Mouse (Mus musculus) CH12.LX (cell line): ENCODE data around the gene Adcy4. TPM values are rescaled to one million over a fixed set of nuclear protein-coding genes. Genes with fewer than 3 reads are reported as not detected.

Experiments used
- DNase-seq: peaks from one replicate; pipeline ENCODE4 v3.0.0-alpha.2; 2013; ENCODE audit errors: extremely low read depth
- H3K27ac ChIP-seq: 2 replicates; pipeline ENCODE4 v1.5.1; 2012; ENCODE audit warnings: low read depth, mild to moderate bottlenecking, control low read depth, moderate library complexity; ENCODE audit not compliant: insufficient read depth
- H3K27me3 ChIP-seq: replicated peaks from 2 replicates; pipeline ENCODE3; 2012; ENCODE audit warnings: inconsistent platforms
- H3K36me3 ChIP-seq, 2 experiments: replicated peaks in 1 of 2; 2 replicates each; pipeline versions ENCODE3 to v1.6.1; 2012; ENCODE audit warnings: inconsistent platforms in 1 of 2, low read length in 1 of 2, mild to moderate bottlenecking in 1 of 2, mixed read lengths in 1 of 2, moderate library complexity in 1 of 2; ENCODE audit not compliant: control insufficient read depth in 1 of 2, insufficient read depth in 1 of 2
- H3K4me1 ChIP-seq, 2 experiments: 2 replicates each; pipeline ENCODE4 v1.6.1; 2012; ENCODE audit warnings: inconsistent platforms in 1 of 2, moderate library complexity in 1 of 2; ENCODE audit not compliant: insufficient read depth in 2 of 2, control insufficient read depth in 1 of 2
- H3K4me2 ChIP-seq: 2 replicates; pipeline ENCODE4 v1.6.1; 2012; ENCODE audit warnings: low read depth, mild to moderate bottlenecking, control low read depth; ENCODE audit not compliant: poor library complexity, insufficient read depth, severe bottlenecking
- H3K4me3 ChIP-seq, 3 experiments: fragments of 150-350 bp in 1 of 3; sonication (generic) in 1 of 3; replicated peaks in 1 of 3; 2 replicates each; pipeline versions ENCODE3 to v1.5.1; 2011 to 2012; ENCODE audit warnings: low read depth in 2 of 3, low read length in 2 of 3, mild to moderate bottlenecking in 2 of 3, moderate library complexity in 2 of 3, control low read depth in 1 of 3, improper control_type of control experiment in 1 of 3, inconsistent platforms in 1 of 3, mixed read lengths in 1 of 3; ENCODE audit not compliant: poor library complexity in 1 of 3
- H3K79me2 ChIP-seq: replicated peaks from 2 replicates; pipeline ENCODE4 v1.6.1; 2012; ENCODE audit warnings: mild to moderate bottlenecking, moderate library complexity; ENCODE audit not compliant: control insufficient read depth, poor library complexity, insufficient read depth, severe bottlenecking; ENCODE audit errors: extremely low read depth
- H3K9ac ChIP-seq: 2 replicates; pipeline ENCODE4 v1.6.1; 2012; ENCODE audit warnings: low read depth, mild to moderate bottlenecking, control low read depth, moderate library complexity; ENCODE audit not compliant: insufficient read depth
- H3K9me3 ChIP-seq: replicated peaks from 2 replicates; pipeline ENCODE3; 2012; ENCODE audit warnings: low read length, inconsistent platforms, mixed read lengths
- BHLHE40 ChIP-seq: IDR thresholded peaks from 2 replicates; pipeline ENCODE4 v1.6.1; 2011; ENCODE audit warnings: mild to moderate bottlenecking, low read depth, low read length, improper control_type of control experiment
- CTCF ChIP-seq, 2 experiments: IDR thresholded peaks in 1 of 2; conservative IDR thresholded peaks in 1 of 2; 2 replicates each; pipeline ENCODE4 v1.5.1; 2011 to 2012; ENCODE audit warnings: low read depth in 2 of 2, low read length in 2 of 2, improper control_type of control experiment in 1 of 2, inconsistent platforms in 1 of 2, mild to moderate bottlenecking in 1 of 2, moderate library complexity in 1 of 2
- E2F4 ChIP-seq: IDR thresholded peaks from 2 replicates; pipeline ENCODE4 v1.6.1; 2011; ENCODE audit warnings: low read depth, low read length, improper control_type of control experiment; ENCODE audit not compliant: insufficient replicate concordance
- EP300 ChIP-seq: IDR thresholded peaks from 2 replicates; pipeline ENCODE4 v1.6.1; 2011; ENCODE audit warnings: low read length, improper control_type of control experiment
- HCFC1 ChIP-seq: IDR thresholded peaks from 2 replicates; pipeline ENCODE4 v1.6.1; 2012; ENCODE audit warnings: low read depth, mild to moderate bottlenecking, inconsistent platforms, low read length, improper control_type of control experiment
- JUN ChIP-seq: IDR thresholded peaks from 2 replicates; pipeline ENCODE4 v1.6.1; 2011; ENCODE audit warnings: low read depth, mild to moderate bottlenecking, low read length, improper control_type of control experiment, moderate library complexity; ENCODE audit not compliant: insufficient read depth
- JUND ChIP-seq: conservative IDR thresholded peaks from 2 replicates; pipeline ENCODE4 v1.6.1; 2011; ENCODE audit warnings: low read depth, low read length, improper control_type of control experiment
- KAT2A ChIP-seq: IDR thresholded peaks from 2 replicates; pipeline ENCODE4 v1.6.1; 2012; ENCODE audit warnings: low read length, improper control_type of control experiment, inconsistent platforms; ENCODE audit not compliant: insufficient replicate concordance
- MAFK ChIP-seq: IDR thresholded peaks from 2 replicates; pipeline ENCODE4 v1.6.1; 2011; ENCODE audit warnings: low read length, improper control_type of control experiment; ENCODE audit not compliant: insufficient replicate concordance
- MAZ ChIP-seq: IDR thresholded peaks from 2 replicates; pipeline ENCODE4 v1.6.1; 2012; ENCODE audit warnings: low read depth, mild to moderate bottlenecking, inconsistent platforms, low read length, improper control_type of control experiment, moderate library complexity
- MEF2A ChIP-seq: IDR thresholded peaks from 2 replicates; pipeline ENCODE4 v1.6.1; 2014; ENCODE audit warnings: low read depth, mild to moderate bottlenecking, inconsistent platforms, low read length, improper control_type of control experiment, borderline replicate concordance
- MXI1 ChIP-seq: IDR thresholded peaks from 2 replicates; pipeline ENCODE4 v1.6.1; 2011; ENCODE audit warnings: mild to moderate bottlenecking, low read depth, low read length, improper control_type of control experiment
- MYC ChIP-seq: IDR thresholded peaks from 2 replicates; pipeline ENCODE4 v1.6.1; 2011; ENCODE audit warnings: low read depth, mild to moderate bottlenecking, improper control_type of control experiment, low read length
- NELFE ChIP-seq: IDR thresholded peaks from 2 replicates; pipeline ENCODE4 v1.6.1; 2011; ENCODE audit warnings: low read depth, low read length, improper control_type of control experiment
- NRF1 ChIP-seq: IDR thresholded peaks from 2 replicates; pipeline ENCODE4 v1.6.1; 2014; ENCODE audit warnings: low read depth, mild to moderate bottlenecking, inconsistent platforms, low read length, improper control_type of control experiment, moderate library complexity
- POLR2A ChIP-seq: IDR thresholded peaks from 2 replicates; pipeline ENCODE4 v1.6.1; 2011; ENCODE audit warnings: low read depth, mild to moderate bottlenecking, improper control_type of control experiment, low read length
- RCOR1 ChIP-seq: conservative IDR thresholded peaks from 2 replicates; pipeline ENCODE4 v1.6.1; 2012; ENCODE audit warnings: low read depth, mild to moderate bottlenecking, inconsistent platforms, low read length, improper control_type of control experiment
- SIN3A ChIP-seq: IDR thresholded peaks from 2 replicates; pipeline ENCODE4 v1.6.1; 2012; ENCODE audit warnings: low read length, improper control_type of control experiment, inconsistent platforms
- SMC3 ChIP-seq: IDR thresholded peaks from 2 replicates; pipeline ENCODE4 v1.6.1; 2011; ENCODE audit warnings: low read depth, low read length, improper control_type of control experiment
- TBP ChIP-seq: conservative IDR thresholded peaks from 2 replicates; pipeline ENCODE4 v1.6.1; 2011; ENCODE audit warnings: low read depth, low read length, improper control_type of control experiment
- TCF12 ChIP-seq: IDR thresholded peaks from 2 replicates; pipeline ENCODE4 v1.6.1; 2014; ENCODE audit warnings: low read depth, mild to moderate bottlenecking, inconsistent platforms, low read length, improper control_type of control experiment
- UBTF ChIP-seq: IDR thresholded peaks from 2 replicates; pipeline ENCODE4 v1.6.1; 2012; ENCODE audit warnings: low read depth, mild to moderate bottlenecking, inconsistent platforms, low read length, improper control_type of control experiment, moderate library complexity
- ZC3H11A ChIP-seq: IDR thresholded peaks from 2 replicates; pipeline ENCODE4 v1.6.1; 2012; ENCODE audit warnings: low read depth, mild to moderate bottlenecking, inconsistent platforms, low read length, improper control_type of control experiment
- dilution Hi-C: fragments of 300-500 bp; cut with MboI; formaldehyde crosslinking; loops from 2 replicates; pipeline ENCODE4 v1.14.3; 2020; ENCODE audit warnings: low sequenced_read_pairs; ENCODE audit not compliant: extremely low pct_unique_long_range_greater_than_20kb, extremely low pct_ligation_motif_present
- in situ Hi-C: fragments of 300-500 bp; cut with MboI; formaldehyde crosslinking; loops from 3 replicates; pipeline ENCODE4 v1.14.3; 2019; ENCODE audit warnings: low sequenced_read_pairs, low pct_ligation_motif_present, low pct_unique_long_range_greater_than_20kb, mixed read lengths
- polyA plus RNA-seq: library from polyadenylated mRNA; unstranded; fragments of >175 nt; gene quantifications from 2 replicates; pipeline ENCODE4 v1.2.1, GENCODE M21; 2012; ENCODE audit warnings: low read depth; ENCODE audit not compliant: insufficient read length
- total RNA-seq, 2 experiments: library from RNA; depleted of rRNA; stranded (reverse); fragments of 300-350 nt in 1 of 2; fragments of >200 nt in 1 of 2; gene quantifications; 2 replicates each; pipeline ENCODE4 v1.2.3; 2012 to 2014

Gene Adcy4
- total and polyA plus RNA-seq, 3 experiments, result not detected

GRCm38 (mm10) chr14:55730531-55731032, 53.3 kb downstream of the Adcy4 start:
- H3K36me3 ChIP-seq, result no peaks in the 10 kb centered on the region
- no peak overlapping the region for H3K4me3 ChIP-seq
- peaks cover 28% of the 10 kb centered on the region for H3K27me3 ChIP-seq
- H3K79me2 ChIP-seq, result no peaks in the 10 kb centered on the region
- DNase-seq, result no peak
- dilution Hi-C loops, result no loop called here
- H3K4me1 ChIP-seq, result peaks cover 0 to 25% of the 10 kb centered on the region in 2 experiments; a peak in 3 of 4 replicates
- no peak overlapping the region for H3K4me2 ChIP-seq
- no peaks in the 10 kb centered on the region for H3K9me3 ChIP-seq
- TF ChIP-seq NELFE (no peak), SIN3A (no peak), EP300 (no peak), BHLHE40 (no peak), TCF12 (no peak), CTCF (conservative IDR thresholded peaks at IDR 0.05 in 1 of 2, IDR thresholded peaks at IDR 0.05 in 1 of 2; ENCODE audit: low read depth in 2 of 2, low read length in 2 of 2) (no peak), E2F4 (no peak), RCOR1 (no peak), SMC3 (no peak), MXI1 (no peak), MEF2A (no peak), MAZ (no peak), HCFC1 (no peak), TBP (no peak)
- no peak overlapping the region for H3K9ac ChIP-seq
- in situ Hi-C loops, result no loop called here
- no peak overlapping the region for H3K27ac ChIP-seq

GRCm38 (mm10) chr14:55730116-55730515, 53.8 kb downstream of the Adcy4 start:
- Histone ChIP-seq H3K36me3 (no peaks in the 10 kb centered on the region), H3K4me1 (peaks cover 2 to 26% of the 10 kb centered on the region in 2 experiments; a peak in 3 of 4 replicates), H3K4me3 (no peak overlapping the region), H3K9ac (no peak overlapping the region), H3K27ac (no peak overlapping the region), H3K9me3 (no peaks in the 10 kb centered on the region), H3K79me2 (no peaks in the 10 kb centered on the region), H3K4me2 (no peak overlapping the region), H3K27me3 (peaks cover 32% of the 10 kb centered on the region)
- TF ChIP-seq ZC3H11A, result no peak
- no peak for TF ChIP-seq JUN
- no peak for TF ChIP-seq EP300
- no peak for TF ChIP-seq POLR2A
- TF ChIP-seq TBP, result no peak
- no peak for TF ChIP-seq SMC3
- TF ChIP-seq JUND, result no peak
- no peak for TF ChIP-seq KAT2A
- TF ChIP-seq UBTF, result no peak
- no peak for TF ChIP-seq BHLHE40
- no peak for TF ChIP-seq MYC
- TF ChIP-seq NRF1, result no peak
- no peak for TF ChIP-seq MXI1
- no peak for TF ChIP-seq MAFK
- no peak for TF ChIP-seq CTCF (conservative IDR thresholded peaks at IDR 0.05 in 1 of 2, IDR thresholded peaks at IDR 0.05 in 1 of 2; ENCODE audit: low read depth in 2 of 2, low read length in 2 of 2)
- dilution Hi-C loops (no loop called here), in situ Hi-C loops (no loop called here)
- DNase-seq, result no peak
